Mouse (Mus musculus) megakaryocyte, embryonic 14.5 days (primary cell): ENCODE measurements around the gene Far1. TPM values are rescaled to one million over a fixed set of nuclear protein-coding genes. Genes with fewer than 3 reads are reported as not detected.

Experiments
- H3K27me3 ChIP-seq: replicated peaks from 2 replicates; pipeline ENCODE3; 2012; ENCODE audit warnings: inconsistent platforms
- H3K36me3 ChIP-seq: replicated peaks from 2 replicates; pipeline ENCODE3; 2012; ENCODE audit warnings: low read length, inconsistent platforms, mixed read lengths
- H3K4me1 ChIP-seq: 2 replicates; pipeline ENCODE4 v1.6.1; 2012; ENCODE audit warnings: inconsistent platforms
- H3K4me3 ChIP-seq: replicated peaks from 2 replicates; pipeline ENCODE3; 2012; ENCODE audit warnings: moderate library complexity, mild to moderate bottlenecking, inconsistent platforms
- H3K9me3 ChIP-seq: 2 replicates; pipeline ENCODE4 v1.6.1; 2012; ENCODE audit warnings: inconsistent platforms
- FLI1 ChIP-seq: IDR thresholded peaks from 2 replicates; pipeline ENCODE4 v1.6.1; 2012; ENCODE audit warnings: low read length, inconsistent platforms, mixed read lengths
- GATA1 ChIP-seq: IDR thresholded peaks from 3 replicates; pipeline ENCODE4 v1.6.1; 2012; ENCODE audit warnings: mixed read lengths, low read length, inconsistent platforms, borderline replicate concordance
- polyA plus RNA-seq: library from polyadenylated mRNA; stranded (reverse); fragments of >175 nt; gene quantifications from 2 replicates; pipeline ENCODE4 v1.2.3, GENCODE M21; 2012; ENCODE audit warnings: low replicate concordance; ENCODE audit not compliant: insufficient read depth

The Far1 gene
- polyA plus RNA-seq, 1 experiment = 2.2 TPM

GRCm38 (mm10) chr7:113511396-113511795 lies 2.2 kb upstream of the Far1 start:
- no peak for TF ChIP-seq GATA1
- no peak for TF ChIP-seq FLI1
- peaks cover 8% of the 10 kb centered on the region for H3K27me3 ChIP-seq
- H3K36me3 ChIP-seq = no peaks in the 10 kb centered on the region
- peaks cover 32% of the 10 kb centered on the region for H3K4me1 ChIP-seq
- no peaks in the 10 kb centered on the region for H3K9me3 ChIP-seq
- no peak overlapping the region for H3K4me3 ChIP-seq

- H3K4me1 ChIP-seq = peaks cover 45% of the 10 kb centered on the region
- H3K27me3 ChIP-seq = peaks cover 3% of the 10 kb centered on the region
- no peaks in the 10 kb centered on the region for H3K36me3 ChIP-seq
- no peaks in the 10 kb centered on the region for H3K9me3 ChIP-seq
- no peak for TF ChIP-seq FLI1
- TF ChIP-seq GATA1 = no peak
- peak overlapping the region; percentile 99 for H3K4me3 ChIP-seq
Observed at GRCm38 (mm10) chr7:113512527-113513285, 928 bp upstream of the Far1 start.

- peaks cover 2% of the 10 kb centered on the region for H3K27me3 ChIP-seq
- TF ChIP-seq GATA1 = no peak
- no peak for TF ChIP-seq FLI1
Observed at GRCm38 (mm10) chr7:113513963-113514649, 472 bp downstream of the Far1 start.

GRCm38 (mm10) chr7:113515831-113516230 lies 2.2 kb downstream of the Far1 start:
- Histone ChIP-seq H3K36me3 (no peaks in the 10 kb centered on the region), H3K9me3 (no peaks in the 10 kb centered on the region), H3K27me3 (no peaks in the 10 kb centered on the region), H3K4me3 (no peak overlapping the region), H3K4me1 (peaks cover 57% of the 10 kb centered on the region)
- no peak for TF ChIP-seq GATA1
- no peak for TF ChIP-seq FLI1

More at GRCm38 (mm10) chr7:113513963-113514649, 472 bp downstream of the Far1 start:
- Histone ChIP-seq H3K4me1 (peaks cover 54% of the 10 kb centered on the region), H3K36me3 (no peaks in the 10 kb centered on the region), H3K9me3 (no peaks in the 10 kb centered on the region), H3K4me3 (peak overlapping the region; percentile 99)

GRCm38 (mm10) chr7:113518419-113518818 lies 4.8 kb downstream of the Far1 start:
- no peak for TF ChIP-seq FLI1
- no peak for TF ChIP-seq GATA1
- no peaks in the 10 kb centered on the region for H3K27me3 ChIP-seq
- no peaks in the 10 kb centered on the region for H3K36me3 ChIP-seq
- no peaks in the 10 kb centered on the region for H3K9me3 ChIP-seq
- H3K4me3 ChIP-seq = peak overlapping the region; percentile 2
- H3K4me1 ChIP-seq = peaks cover 60% of the 10 kb centered on the region

GRCm38 (mm10) chr7:113518961-113519360 lies 5.3 kb downstream of the Far1 start:
- H3K4me1 ChIP-seq = peaks cover 60% of the 10 kb centered on the region
- no peaks in the 10 kb centered on the region for H3K27me3 ChIP-seq
- no peak overlapping the region for H3K4me3 ChIP-seq
- TF ChIP-seq GATA1 (no peak), FLI1 (no peak)
- H3K9me3 ChIP-seq = no peaks in the 10 kb centered on the region
- H3K36me3 ChIP-seq = no peaks in the 10 kb centered on the region

GRCm38 (mm10) chr7:113543158-113543557 lies 29.5 kb downstream of the Far1 start:
- TF ChIP-seq FLI1 = no peak
- no peak for TF ChIP-seq GATA1
- Histone ChIP-seq H3K27me3 (no peaks in the 10 kb centered on the region), H3K4me1 (no peaks in the 10 kb centered on the region; the same call in 1 of the 2 replicates), H3K4me3 (no peak overlapping the region), H3K36me3 (peaks cover 81% of the 10 kb centered on the region), H3K9me3 (no peaks in the 10 kb centered on the region)

- TF ChIP-seq FLI1 (no peak), GATA1 (no peak)
- H3K4me1 ChIP-seq = peaks cover 3% of the 10 kb centered on the region; the same call in 1 of the 2 replicates
- no peaks in the 10 kb centered on the region for H3K9me3 ChIP-seq
- peaks cover 81% of the 10 kb centered on the region for H3K36me3 ChIP-seq
- no peaks in the 10 kb centered on the region for H3K27me3 ChIP-seq
- no peak overlapping the region for H3K4me3 ChIP-seq
Observed at GRCm38 (mm10) chr7:113551742-113552463, 38.3 kb downstream of the Far1 start.

- Histone ChIP-seq H3K4me3 (no peak overlapping the region), H3K27me3 (no peaks in the 10 kb centered on the region), H3K9me3 (no peaks in the 10 kb centered on the region), H3K36me3 (peaks cover 76% of the 10 kb centered on the region), H3K4me1 (peaks cover 3% of the 10 kb centered on the region; the same call in 1 of the 2 replicates)
- TF ChIP-seq FLI1 = no peak
- TF ChIP-seq GATA1 = no peak
Observed at GRCm38 (mm10) chr7:113552508-113552907, 38.9 kb downstream of the Far1 start.
